Mouse (Mus musculus) brain, embryonic 18.5 days (tissue): ENCODE data around the gene Arid3b.

Experiments used
- DNase-seq: peaks from one replicate; pipeline ENCODE4 v3.0.0-alpha.2; 2012; ENCODE audit warnings: low read depth, low spot score

Arid3b gene

DNA sequence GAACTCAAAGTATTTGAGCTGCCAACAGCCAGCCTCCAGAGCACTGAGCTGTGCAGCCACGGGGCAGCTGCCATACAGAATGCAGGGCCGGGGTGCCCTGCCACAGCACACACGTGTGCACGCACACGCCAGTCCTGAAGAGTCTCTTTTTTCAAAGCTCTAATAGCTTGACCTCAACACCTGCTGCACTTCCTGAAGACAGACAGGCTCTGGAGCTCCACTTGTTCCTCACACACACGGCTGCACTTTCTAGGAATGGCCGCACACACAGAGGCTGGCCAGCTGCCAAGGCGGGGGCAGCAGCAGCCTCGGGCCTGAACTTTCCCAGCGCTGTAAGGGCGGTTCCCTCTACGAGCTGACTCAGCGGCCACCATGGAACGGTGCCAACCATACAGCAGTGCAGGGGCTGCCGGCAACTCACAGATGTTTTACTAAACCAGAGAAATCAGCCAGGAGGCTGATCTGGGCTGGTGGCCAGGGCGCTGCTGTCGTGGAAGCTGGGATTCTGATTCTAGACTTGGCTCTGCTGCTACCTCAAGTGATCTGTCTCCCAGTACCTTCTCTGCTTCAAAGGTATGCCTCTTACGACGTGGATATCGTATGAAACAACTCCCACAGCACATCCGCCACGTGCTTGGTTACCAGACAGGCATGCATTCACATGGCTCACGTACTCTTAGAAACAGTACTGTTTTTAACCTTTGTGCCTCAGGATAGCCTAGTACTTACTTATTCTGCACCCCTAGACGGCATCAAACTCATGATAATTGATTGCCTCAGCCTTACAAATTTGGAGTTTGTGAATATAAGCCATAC is 5.1 kb downstream of the Arid3b start:
- peak; percentile 68 for DNase-seq

DNA sequence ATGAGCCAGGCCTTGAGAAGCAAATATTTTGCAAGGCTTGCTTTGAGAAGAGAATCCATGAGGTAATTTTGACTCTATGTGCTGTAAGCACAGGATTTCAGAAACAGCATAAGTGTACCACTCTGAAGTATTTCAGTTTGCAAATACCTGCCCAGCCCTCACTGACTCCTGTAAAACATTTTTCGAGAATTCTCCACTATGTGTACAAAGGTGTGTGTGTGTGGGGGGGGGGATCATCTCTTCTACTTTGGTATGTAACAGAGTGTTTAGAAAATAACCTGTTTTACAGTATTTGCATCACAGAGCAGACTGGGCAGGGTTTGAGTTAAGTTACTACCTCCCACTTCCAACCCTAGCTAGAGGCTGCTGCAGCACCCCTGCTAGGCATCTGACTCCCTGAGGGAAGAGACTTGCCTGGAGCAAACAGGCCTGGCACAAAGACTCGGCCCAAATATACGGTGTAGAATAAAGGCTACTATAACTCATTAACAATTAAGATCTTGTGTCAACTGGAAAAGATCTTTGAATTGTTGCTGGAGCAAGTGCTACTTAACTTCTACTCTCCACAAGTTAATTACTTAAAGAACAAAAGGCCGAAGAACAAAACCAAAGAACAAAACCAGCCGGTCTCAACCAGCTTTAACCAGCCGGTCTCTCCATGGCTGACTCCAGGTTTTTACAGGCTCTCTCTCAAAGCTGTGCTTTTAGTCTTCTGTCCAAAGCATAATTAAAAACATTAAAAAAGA is 6.6 kb downstream of the Arid3b start:
- no peak for DNase-seq

DNA sequence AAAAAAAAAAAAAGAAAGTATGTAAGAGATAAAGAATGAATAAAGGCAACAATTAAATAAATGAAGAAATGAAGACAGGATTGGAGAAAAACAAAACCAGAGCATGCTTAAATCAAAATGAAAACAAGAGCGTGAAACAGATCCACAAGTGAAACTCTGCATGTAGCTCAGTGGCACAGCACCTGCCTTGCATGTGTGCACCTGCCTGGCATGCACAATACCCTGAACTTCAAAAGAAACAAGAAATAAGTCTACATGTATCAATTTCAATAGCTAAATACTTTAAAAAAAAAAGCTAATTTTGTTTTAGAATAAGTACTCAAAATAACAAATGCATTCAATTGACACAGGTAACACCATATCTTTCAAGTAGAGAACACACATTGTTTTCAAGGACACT is 13.2 kb downstream of the Arid3b start:
- no peak for DNase-seq

DNA sequence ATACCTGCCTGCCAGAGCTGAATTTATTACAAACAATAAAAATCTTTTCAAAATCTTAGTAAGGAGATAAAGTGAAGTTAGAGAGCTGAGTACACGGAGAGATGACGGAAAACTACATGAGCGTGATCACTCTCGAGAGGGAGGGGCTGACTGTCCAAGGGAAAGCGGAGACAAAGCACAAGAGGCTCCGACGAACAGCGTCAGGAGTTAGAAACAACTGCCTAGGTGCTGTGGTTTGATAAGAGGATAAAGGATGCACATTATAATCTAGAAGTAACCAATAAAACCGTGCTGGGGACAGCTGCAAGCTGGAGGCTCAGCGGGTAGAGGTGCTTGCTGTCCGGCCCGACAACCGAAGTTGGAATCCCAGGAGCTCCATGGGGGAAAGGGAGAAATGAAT is 13.8 kb downstream of the Arid3b start:
- DNase-seq: no peak

DNA sequence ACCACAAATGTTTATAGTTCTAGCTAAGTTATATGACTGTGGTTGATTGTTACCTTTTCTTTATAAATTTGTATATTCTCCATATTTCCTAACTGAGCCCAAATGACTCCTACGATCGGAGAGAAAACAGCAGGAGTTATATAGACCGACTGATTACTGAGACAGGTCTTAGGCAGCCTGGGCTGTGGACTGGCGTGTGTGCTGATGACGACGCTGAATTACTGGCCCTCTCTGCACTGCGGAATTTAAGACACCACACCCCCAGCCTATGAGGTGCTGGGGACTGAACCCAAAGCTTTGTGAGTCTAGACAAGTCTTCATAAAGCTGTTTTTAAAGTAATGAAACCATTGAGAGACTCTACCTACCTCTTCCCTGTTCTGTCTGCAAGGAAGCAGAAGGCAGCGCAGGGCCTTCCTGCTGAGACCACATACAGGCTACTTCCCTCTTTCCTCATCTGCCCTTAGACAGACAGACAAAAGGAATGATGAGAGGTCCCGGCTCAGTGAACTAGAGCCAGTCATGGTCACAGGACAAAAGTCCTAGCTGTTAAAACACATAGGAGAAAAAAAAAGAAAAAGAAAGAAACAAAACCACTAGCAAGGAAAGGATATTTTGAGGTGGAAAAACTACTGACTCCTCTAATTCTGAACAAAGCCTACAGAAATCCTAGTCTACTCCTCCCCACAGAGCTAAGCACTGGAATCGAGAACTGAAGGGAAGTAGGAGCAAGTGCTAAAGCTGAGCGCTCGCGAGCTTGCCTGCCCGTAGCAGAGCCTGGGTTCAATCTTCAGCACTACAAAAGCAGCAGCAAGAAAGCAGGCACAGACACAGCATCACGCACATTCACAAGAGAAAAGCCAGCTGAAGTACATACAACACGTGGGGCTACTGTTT is 16.2 kb downstream of the Arid3b start:
- no peak for DNase-seq

DNA sequence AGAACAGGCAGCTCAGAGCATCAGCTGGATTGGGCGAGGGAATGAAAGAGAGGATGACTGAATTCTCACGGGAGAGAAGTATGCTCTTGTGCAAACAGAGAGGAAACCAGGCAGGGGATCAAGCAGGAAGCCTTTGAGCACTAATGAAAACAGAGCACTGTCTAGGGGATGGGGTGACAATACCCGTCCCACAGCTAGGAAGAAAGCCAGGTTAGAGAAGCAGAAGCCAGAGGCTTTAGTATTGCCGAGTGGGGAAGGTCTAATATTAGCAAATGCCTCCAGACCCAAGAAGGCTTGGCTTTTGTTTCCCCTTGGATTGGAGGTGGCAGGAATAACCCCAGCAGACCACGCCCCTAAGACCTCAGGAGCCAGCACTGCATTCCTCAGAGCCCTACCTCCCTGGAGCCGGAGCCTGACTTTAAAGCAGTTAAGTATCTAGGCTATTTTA is 19.3 kb downstream of the Arid3b start:
- DNase-seq: no peak

DNA sequence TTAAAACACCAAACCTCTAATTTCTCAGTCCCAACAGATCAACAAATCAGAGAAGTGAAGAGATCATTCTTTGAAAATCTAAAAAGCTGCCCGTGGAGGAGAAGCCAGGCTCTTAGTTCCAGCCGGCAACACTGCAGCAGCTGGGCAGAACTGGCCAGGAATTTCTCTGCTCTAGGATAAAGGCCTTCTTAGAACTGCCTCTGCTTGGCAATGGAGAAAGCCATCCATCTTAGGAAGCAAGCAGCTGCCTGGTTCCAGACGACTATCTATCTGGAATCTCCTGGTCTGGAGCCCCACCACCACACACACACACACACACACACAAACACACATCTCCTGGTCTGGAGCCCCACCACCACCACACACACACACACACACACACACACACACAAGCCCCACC is 21.7 kb downstream of the Arid3b start:
- DNase-seq: no peak

DNA sequence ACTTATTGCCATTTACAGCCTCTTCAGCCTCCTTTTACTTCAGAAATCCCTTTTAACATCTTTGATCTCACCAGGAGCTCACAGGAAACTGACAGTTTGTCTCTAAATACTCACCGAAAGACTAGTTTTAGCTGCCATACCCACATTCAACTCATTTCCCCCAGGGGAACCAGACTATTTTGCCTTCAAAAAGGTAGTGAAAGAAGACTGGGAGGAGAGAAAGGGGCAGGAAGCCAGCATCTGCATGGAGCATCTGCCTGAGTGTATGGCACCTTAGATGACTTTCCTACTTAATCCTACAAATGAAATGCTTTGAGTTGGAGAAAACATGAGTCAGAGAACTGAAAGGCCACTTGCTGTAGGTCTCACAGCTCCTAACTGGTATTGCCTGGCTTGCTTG is 22.6 kb downstream of the Arid3b start:
- no peak for DNase-seq

DNA sequence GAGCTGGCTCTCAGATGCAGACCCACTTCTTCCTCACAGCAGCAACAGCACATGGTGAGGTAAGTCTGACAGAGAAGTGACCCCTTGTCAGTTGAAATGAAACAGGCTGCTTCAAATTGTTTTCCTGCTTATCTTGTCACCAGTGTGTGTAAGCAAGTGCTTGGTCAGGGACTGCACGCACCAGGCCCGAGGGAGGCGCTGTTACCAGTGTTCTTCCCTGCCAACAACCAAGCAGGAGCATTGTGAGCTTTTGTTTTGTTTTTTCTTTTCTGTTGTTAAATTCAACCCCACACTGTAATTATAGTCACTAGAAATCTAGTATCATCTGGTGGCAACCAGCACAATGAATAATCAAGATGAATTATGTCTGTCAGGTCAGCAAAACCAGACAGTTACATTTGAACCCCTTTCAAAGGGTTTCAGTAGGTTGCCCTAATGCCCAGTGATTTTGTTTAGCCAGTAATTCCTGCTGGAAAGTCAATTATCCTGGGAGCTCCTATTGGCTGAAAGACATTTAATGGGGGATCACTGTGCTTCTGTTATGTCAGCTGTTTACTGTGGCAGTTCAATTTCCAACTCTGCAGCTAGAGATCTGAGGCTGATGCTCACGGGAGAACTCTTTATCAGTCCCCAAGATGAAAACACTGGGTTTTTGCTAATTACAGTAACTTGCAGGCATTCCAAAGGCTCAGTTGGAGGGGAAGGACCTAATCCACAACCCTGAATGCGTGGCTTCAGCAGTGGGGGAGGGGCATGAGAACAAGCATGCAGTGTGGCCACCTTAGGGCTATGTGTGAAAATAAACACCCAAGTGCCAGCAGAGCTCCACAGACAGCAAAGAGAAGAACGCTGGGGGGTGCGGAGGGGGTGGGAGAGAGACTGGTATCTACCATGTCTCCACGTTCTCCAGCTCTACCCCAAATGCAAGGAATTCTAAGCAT is 24.5 kb downstream of the Arid3b start:
- no peak for DNase-seq

DNA sequence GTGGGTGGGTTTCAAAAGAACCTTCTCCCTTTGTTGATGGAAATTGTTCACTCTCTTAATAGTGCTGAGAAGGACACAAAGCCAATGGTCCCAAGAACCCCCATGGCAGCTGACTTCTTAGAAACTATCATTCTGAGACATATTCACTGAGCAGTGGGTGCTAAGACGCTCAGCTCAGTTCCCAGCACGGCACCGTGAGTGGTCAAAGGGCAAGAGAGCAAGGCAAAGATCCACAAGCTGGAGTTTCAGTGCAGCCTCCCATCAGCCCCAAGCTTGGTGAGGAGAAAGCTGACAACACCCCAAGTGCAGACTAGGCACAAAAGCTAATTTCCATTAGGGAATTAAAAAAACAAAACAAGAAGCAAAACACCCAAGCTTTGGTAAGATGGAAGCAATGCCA is 25.9 kb downstream of the Arid3b start:
- DNase-seq: no peak

DNA sequence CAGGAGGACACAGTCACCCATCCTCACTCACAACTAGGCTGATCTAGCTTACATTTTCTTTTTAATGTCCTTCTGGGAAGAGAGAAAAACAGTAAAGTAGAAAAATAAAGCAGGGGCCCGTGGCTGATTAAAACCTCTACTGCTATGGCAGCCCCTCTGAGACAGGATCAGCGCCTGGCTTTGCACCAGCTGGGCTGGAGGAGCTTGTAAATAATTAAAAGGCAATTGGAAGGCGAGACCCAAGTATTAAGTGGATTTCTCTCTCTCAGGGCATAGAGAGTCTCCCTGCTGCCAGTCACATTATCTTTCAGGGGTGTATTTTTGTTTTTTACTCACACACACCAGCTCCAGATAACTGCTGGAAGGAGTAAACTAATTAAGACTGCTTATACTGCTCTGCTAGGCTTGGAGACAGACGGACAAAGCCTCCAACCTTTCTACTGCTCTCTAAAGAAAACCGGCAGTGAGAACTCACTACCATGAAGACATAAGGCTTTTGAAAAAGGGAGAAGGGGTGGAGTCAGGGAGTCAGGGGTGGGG is 27.8 kb downstream of the Arid3b start:
- no peak for DNase-seq

DNA sequence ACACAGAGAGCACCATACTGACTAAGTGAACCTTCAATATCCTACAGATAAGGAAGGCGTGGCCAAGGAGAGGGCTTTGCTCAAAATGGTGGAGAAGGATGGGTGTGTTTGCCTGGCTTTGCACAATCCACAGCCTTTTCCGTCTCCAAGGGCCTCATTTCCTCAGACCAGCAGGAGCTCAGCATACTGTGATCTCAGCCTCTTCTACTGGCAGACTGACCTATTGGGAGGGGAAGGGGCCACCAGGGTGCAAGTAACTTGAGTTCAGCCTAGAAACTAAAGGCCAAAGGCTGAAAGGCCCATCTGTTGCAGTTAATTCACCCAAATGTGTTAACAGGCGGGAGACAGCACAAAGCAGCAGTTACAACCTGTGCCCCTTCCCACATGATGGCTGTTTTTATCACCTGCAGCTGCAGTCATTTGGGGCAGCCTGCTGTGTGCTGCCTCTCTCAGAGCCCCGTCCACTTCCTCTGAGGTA is 29.4 kb downstream of the Arid3b start:
- no peak for DNase-seq

DNA sequence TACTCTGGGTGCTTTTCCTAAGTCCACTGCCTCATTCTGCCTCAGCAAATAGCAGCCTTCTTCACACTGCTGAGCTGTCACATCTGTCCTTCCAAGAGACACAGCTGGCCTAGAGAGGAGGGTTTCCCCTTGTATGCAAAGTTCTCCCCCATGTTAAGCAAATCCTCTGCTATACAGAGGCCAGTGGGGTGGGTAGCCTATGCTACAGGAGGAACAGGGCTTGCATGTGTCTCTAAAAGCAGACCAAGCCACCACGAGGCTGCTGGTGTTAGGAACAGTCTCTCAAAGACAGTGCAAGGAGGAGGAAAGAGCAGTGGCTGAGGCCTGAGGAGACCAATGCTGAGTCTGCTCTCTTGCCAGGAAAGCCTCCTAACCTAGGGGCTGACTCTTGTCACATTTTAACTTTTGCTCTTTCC is 30.5 kb downstream of the Arid3b start:
- DNase-seq: no peak

DNA sequence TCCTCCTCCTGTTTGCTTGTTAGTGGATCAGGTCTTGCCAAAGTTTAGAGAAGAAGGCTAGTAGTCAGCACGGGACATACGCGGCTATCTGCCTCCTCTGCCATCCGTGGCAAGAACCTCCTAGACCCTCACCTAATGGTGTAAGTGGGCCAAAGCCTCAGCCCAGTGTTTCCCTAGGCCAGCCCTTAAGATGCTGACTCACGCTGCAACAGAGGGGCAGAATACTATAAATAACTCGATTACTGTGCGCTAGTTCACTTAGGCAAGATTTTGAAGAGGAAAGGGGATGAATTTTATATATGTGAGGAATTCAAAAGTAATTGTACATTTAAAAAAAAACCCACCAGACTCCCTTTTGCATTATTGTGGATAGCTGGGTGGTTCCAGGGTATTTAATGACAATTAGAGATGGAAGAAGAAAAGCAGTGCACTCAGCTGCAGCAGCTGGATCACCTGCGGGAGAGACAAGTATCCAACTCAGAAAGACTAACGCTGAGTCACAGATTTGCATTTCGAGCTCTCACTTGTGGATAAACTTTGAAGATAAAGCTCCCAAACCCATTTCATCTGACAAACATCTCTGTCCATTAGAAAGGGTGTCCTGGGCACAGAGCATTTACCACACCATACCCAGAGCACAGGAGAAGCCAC is 31.4 kb downstream of the Arid3b start:
- no peak for DNase-seq

DNA sequence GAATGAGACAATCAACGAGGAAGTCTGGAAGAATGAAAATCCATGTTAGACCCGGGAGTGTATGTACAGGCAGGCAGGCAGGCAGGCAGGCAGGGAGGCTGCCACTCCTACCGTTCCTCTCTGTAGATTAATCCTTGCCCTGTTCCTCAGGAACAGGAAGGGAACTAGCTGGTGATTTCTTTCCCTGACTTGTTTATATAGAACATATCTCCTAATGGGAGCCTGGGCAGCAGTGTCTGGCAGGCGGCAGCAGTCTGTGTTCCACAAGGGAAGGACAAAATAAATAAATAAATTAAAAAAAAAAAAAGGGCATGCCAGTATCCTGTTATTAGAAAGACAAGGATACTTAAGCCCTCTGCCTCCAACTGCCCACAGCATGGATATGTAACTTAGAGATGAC is 32.8 kb downstream of the Arid3b start:
- no peak for DNase-seq

DNA sequence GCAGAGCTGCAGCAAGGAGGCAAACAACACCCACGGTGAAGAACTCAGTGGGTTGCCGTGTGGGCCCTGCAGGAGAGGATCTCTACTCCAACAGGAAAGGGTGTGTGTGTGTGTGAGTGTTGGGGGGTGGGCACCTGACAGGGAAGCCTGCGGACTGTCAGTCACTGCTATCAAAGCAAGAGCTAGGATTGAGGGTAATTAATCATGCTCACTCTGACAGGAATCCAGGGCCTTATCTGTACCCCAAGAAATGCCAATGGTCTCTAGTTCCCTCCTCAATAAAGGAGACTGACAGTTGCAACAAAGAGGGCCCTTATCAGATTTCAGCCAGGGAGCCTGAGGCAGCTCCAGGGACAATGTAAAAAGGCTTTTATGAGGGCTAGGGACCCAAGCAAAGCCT is 33.5 kb downstream of the Arid3b start:
- DNase-seq: no peak

DNA sequence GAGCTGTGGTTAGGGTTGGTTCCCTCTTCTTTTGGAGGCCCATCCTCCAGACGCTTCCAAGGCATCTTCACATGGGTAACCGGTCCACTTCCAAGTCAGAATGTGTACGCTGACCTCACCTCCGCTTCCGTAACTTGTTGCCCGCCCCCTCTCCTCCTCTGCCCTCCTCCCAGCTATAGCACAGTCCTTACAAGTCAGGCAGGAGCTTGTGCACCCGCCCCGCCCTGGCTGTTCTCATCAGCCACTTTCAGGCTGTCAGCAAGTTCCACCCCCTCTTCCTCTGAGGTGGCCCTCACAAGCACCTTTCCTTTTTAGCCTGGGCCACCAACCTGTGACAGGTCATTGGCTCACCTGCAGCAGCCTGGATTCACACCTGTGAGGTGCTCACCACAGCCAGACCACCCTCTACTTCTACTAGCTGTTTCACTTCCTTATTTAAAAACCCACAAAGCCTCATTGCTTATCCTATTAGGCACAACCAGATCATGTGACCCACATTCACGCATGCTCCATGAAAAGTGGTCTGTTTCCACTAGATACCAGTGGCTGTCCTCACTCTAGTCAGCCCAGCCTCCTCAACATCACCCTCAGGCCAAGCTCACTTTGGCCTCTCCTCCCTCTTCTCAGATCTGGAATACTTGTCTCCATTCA is 36.1 kb downstream of the Arid3b start:
- DNase-seq: no peak

DNA sequence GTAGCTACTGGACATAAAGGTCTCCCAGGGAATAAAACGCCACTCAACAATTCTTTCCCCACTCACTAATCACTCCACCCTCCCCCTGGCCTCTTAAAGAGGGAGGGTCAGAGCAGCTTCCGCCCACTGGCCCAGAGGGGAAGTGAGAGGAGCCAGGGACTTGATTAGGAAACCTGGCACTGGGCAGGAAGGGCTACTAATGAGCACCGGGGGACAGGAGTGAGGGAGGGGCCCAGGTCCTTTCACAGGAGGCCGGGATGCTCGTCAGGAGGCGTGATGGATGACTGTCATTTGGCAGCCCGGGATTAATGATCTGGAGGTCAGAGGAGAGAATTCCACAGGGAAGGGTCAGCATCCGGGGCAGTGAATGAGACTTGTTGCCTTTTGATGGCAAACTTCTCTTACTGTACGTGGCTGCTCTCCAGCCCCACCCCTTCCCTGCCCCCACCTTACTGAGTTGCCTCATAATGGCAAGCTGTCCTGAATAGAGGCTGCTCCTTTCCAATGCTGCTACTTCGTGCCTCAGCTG is 37.8 kb downstream of the Arid3b start:
- DNase-seq: no peak

DNA sequence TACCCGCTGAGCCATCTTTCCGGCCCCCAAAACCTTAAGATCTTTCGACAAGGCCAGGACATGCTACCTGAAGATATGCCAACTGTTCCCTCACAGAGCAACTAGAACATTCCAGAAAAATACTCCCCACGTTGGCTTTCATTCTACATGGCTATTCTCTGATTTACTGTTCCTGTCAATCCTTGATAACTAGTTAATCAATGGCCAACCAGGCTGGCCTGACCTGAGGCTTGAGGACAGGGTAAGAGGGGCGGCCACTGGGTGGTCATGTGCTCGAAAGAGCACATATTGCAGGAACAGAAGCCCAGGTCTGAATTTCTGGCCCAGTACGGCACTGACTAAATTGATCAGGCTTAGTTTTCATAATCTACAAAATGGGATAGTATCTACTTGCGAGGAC is 39.1 kb downstream of the Arid3b start:
- no peak for DNase-seq
